Mouse (Mus musculus) liver, adult 2 months (tissue): ENCODE measurements at regions not wholly inside any gene's neighbourhood (a gene's known extent, or its start where the extent isn't known, plus 50 kb on each side); places are given as distances from the start of the nearest gene placed in this dataset.

Experiments
- CTCF ChIP-seq: fragments of 200-500 bp; IDR thresholded peaks from 2 replicates; pipeline ENCODE4 v1.5.1; 2011; ENCODE audit warnings: low read depth, low read length, control low read depth
- POLR2A ChIP-seq: fragments of 200-500 bp; IDR thresholded peaks from 2 replicates; pipeline ENCODE4 v1.6.1; 2011; ENCODE audit warnings: low read length, control low read depth; ENCODE audit not compliant: insufficient read depth; ENCODE audit errors: extremely low read depth

DNA sequence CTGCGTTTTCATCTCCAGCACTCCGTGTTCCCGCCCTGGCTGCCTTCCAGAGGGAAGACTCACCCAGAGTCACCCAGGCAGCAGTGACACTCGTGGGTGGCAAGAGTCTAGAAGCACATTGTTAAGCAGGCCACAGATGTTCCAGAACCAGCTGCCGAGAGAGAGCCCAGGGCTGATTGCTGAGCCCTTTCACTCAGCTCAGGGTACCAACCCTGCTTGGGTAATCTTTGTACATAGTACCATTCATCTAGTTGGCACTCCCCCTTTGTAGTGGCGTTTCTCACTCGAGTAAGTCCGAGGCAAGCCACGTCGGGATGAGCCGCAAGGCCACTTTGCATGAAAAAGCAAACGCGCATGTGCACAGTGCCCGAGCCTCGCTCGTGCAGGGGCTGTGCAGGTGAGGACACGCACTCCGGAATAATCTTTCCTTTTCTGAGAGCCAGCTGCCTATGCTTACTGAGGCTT lies 156.9 kb downstream of the Zfp281 start:
- TF ChIP-seq POLR2A, result no peak
- no peak for TF ChIP-seq CTCF
